In genomic region chr19:54099769-54100168, GRCm38 (mm10) we compare ENCODE assay signal across 25 mouse cellular contexts. TPM values are rescaled to one million over a fixed set of nuclear protein-coding genes. Genes with fewer than 3 reads are reported as not detected.
DNase-seq lines count a peak whose midpoint lies in the region; ATAC-seq and TF ChIP-seq lines count a peak whose summit lies in the region.
"Had no signal": no experiment of that assay in that cellular context is flagged by ENCODE, and none has a peak within 500 bp of the region (broad histone marks: within the 10 kb centered on the region; RNA-seq: fewer than 3 reads in every experiment).

No protein-coding gene starts in this region.

- DNase-seq in midbrain, embryonic 11.5 days (ENCODE audit: low spot score, missing footprints), result peak; percentile 4
- DNase-seq in CH12.LX (ENCODE audit: extremely low read depth), result peak; percentile 47
- peak; percentile 11 for DNase-seq in retina, postnatal 1 day
- no peak for DNase-seq in gastrocnemius, postnatal 10 days
- no peak for DNase-seq in heart, adult 8-10 months (ENCODE audit: low spot score)
- DNase-seq: adrenal gland, adult 2 months; adrenal gland, postnatal 10 days; adrenal gland, postnatal 25 days; B cell, adult 2 months; cerebellum, adult 11 months; cerebellum, adult 18-20 months; cerebellum, adult 8-10 months; cerebellum, adult 9-11 months; cerebellum, postnatal 14 days; cerebellum, postnatal 36 days; embryo, embryonic 11 days had no signal

- H3K4me2 ChIP-seq in midbrain, embryonic 11.5 days, result no peak overlapping the region
- H3K4me2 ChIP-seq in midbrain, embryonic 15.5 days, result no peak overlapping the region
- H3K4me2 ChIP-seq in CH12.LX (ENCODE audit: insufficient read depth, low read depth, poor library complexity, severe bottlenecking), result peak overlapping the region; percentile 57
- H3K4me2 ChIP-seq: embryonic facial prominence, embryonic 13.5 days; embryonic facial prominence, embryonic 15.5 days; forebrain, embryonic 12.5 days had no signal

- no peak for TF ChIP-seq CTCF in CH12.LX (conservative IDR thresholded peaks at IDR 0.05 in 1 of 2, IDR thresholded peaks at IDR 0.05 in 1 of 2; ENCODE audit: low read depth in 2 of 2, low read length in 2 of 2)

- ATAC-seq in midbrain, embryonic 11.5 days (ENCODE audit: low FRiP score), result no peak
- ATAC-seq in midbrain, embryonic 15.5 days (replicated peaks), result no peak
- ATAC-seq: CD4-positive, CD25-positive, alpha-beta regulatory T cell, adult 4 months; forebrain, embryonic 14.5 days; forebrain, embryonic 16.5 days had no signal

- H3K9me3 ChIP-seq in midbrain, embryonic 11.5 days (ENCODE audit: control insufficient read depth, low read length), result no peaks in the 10 kb centered on the region
- H3K9me3 ChIP-seq in midbrain, embryonic 15.5 days, result no peaks in the 10 kb centered on the region
- peaks cover 7% of the 10 kb centered on the region for H3K9me3 ChIP-seq in CH12.LX (replicated peaks; ENCODE audit: low read length)
- H3K9me3 ChIP-seq: embryonic facial prominence, embryonic 13.5 days; embryonic facial prominence, embryonic 15.5 days; forebrain, embryonic 10.5 days; forebrain, embryonic 12.5 days had no signal

- WGBS in midbrain, embryonic 11.5 days, result 71% methylated on average over 6 of the region's 6 CpGs
- WGBS in midbrain, embryonic 15.5 days, result 68% methylated on average over 6 of the region's 6 CpGs

- no peak overlapping the region for H3K27ac ChIP-seq in midbrain, embryonic 11.5 days (ENCODE audit: low read depth, low read length)
- H3K27ac ChIP-seq in midbrain, embryonic 15.5 days, result no peak overlapping the region
- H3K27ac ChIP-seq in CH12.LX (ENCODE audit: insufficient read depth, low read depth), result no peak overlapping the region
- H3K27ac ChIP-seq: embryonic facial prominence, embryonic 13.5 days; embryonic facial prominence, embryonic 15.5 days; forebrain, embryonic 10.5 days; forebrain, embryonic 12.5 days had no signal

- H3K36me3 ChIP-seq in midbrain, embryonic 11.5 days (ENCODE audit: control insufficient read depth, insufficient read depth, low read length), result no peaks in the 10 kb centered on the region
- no peaks in the 10 kb centered on the region for H3K36me3 ChIP-seq in midbrain, embryonic 15.5 days (replicated peaks)
- no peaks in the 10 kb centered on the region for H3K36me3 ChIP-seq in CH12.LX (replicated peaks in 1 of 2; ENCODE audit: control insufficient read depth in 1 of 2, insufficient read depth in 1 of 2, low read length in 1 of 2)
- H3K36me3 ChIP-seq: embryonic facial prominence, embryonic 13.5 days; embryonic facial prominence, embryonic 15.5 days; forebrain, embryonic 10.5 days; forebrain, embryonic 12.5 days had no signal

- no peak for TF ChIP-seq RAD21 in CH12.LX (IDR thresholded peaks at IDR 0.05; ENCODE audit: low read depth, low read length)

- H3K27me3 ChIP-seq in midbrain, embryonic 11.5 days (ENCODE audit: control insufficient read depth, insufficient read depth, low read length), result no peaks in the 10 kb centered on the region
- no peaks in the 10 kb centered on the region for H3K27me3 ChIP-seq in midbrain, embryonic 15.5 days (replicated peaks)
- no peaks in the 10 kb centered on the region for H3K27me3 ChIP-seq in CH12.LX (replicated peaks)
- H3K27me3 ChIP-seq: embryonic facial prominence, embryonic 13.5 days; embryonic facial prominence, embryonic 15.5 days had no signal

- TF ChIP-seq POLR2A in CH12.LX (IDR thresholded peaks at IDR 0.05; ENCODE audit: low read depth, low read length), result no peak

- no peak overlapping the region for H3K9ac ChIP-seq in midbrain, embryonic 11.5 days (ENCODE audit: low read length)
- H3K9ac ChIP-seq in midbrain, embryonic 15.5 days, result no peak overlapping the region
- no peak overlapping the region for H3K9ac ChIP-seq in CH12.LX (ENCODE audit: insufficient read depth, low read depth)
- H3K9ac ChIP-seq: embryonic facial prominence, embryonic 13.5 days; embryonic facial prominence, embryonic 15.5 days; forebrain, embryonic 12.5 days had no signal

- 0 out of 2 replicates have a peak, but pooled peaks have one; percentile 22 for TF ChIP-seq EP300 in CH12.LX (IDR thresholded peaks at IDR 0.05; ENCODE audit: low read length)

- 0 out of 2 replicates have a peak, but pooled peaks cover 3% of the 10 kb centered on the region for H3K4me1 ChIP-seq in midbrain, embryonic 11.5 days (ENCODE audit: control insufficient read depth, insufficient read depth, low read length)
- H3K4me1 ChIP-seq in midbrain, embryonic 15.5 days, result peaks cover 12% of the 10 kb centered on the region
- H3K4me1 ChIP-seq in CH12.LX (ENCODE audit: control insufficient read depth in 1 of 2, insufficient read depth in 2 of 2), result peaks cover 6 to 29% of the 10 kb centered on the region in 2 experiments; a peak in 3 of 4 replicates

- in situ Hi-C loops in CH12.LX (cut with MboI; ENCODE audit: low pct_ligation_motif_present, low pct_unique_long_range_greater_than_20kb, low sequenced_read_pairs), result no loop called here

- H3K4me3 ChIP-seq in midbrain, embryonic 11.5 days (ENCODE audit: low read depth, low read length), result no peak overlapping the region
- H3K4me3 ChIP-seq in midbrain, embryonic 15.5 days, result no peak overlapping the region
- H3K4me3 ChIP-seq in CH12.LX (replicated peaks in 1 of 3; ENCODE audit: low read depth in 2 of 3, low read length in 2 of 3, poor library complexity in 1 of 3), result no peak overlapping the region
- H3K4me3 ChIP-seq: embryonic facial prominence, embryonic 13.5 days; embryonic facial prominence, embryonic 15.5 days; erythroblast, embryonic 14.5 days; forebrain, embryonic 10.5 days; forebrain, embryonic 12.5 days had no signal

- dilution Hi-C loops in CH12.LX (cut with MboI; ENCODE audit: extremely low pct_ligation_motif_present, extremely low pct_unique_long_range_greater_than_20kb, low sequenced_read_pairs), result no loop called here

- H3K79me2 ChIP-seq in CH12.LX (replicated peaks; ENCODE audit: control insufficient read depth, extremely low read depth, insufficient read depth, poor library complexity, severe bottlenecking), result no peaks in the 10 kb centered on the region

TF ChIP-seq in CH12.LX, 34 proteins besides CTCF, POLR2A, EP300 and RAD21:
- TF ChIP-seq IRF4 (IDR thresholded peaks at IDR 0.05; ENCODE audit: low read depth, low read length) (peak; percentile 48; the same call in 1 of the 2 replicates), TCF12 (IDR thresholded peaks at IDR 0.05; ENCODE audit: low read depth, low read length) (peak; percentile 85), MEF2A (IDR thresholded peaks at IDR 0.05; ENCODE audit: borderline replicate concordance, low read depth, low read length) (no peak)

RNA-seq across cellular contexts. Expression of gene Adra2a, which starts 55.8 kb away (rescaled TPM):
- polyA plus RNA-seq in midbrain, embryonic 11.5 days (2014; fragmentation: Nextera tagmentation; extraction: Ambion mirVana), result 1.3 and 1.4 TPM in 2 replicates
- polyA plus RNA-seq in midbrain, embryonic 15.5 days (2015; fragmentation: Nextera tagmentation; extraction: Ambion mirVana), result 3.2 and 3.7 TPM in 2 replicates
- total RNA-seq in CH12.LX (2012; rRNA removed), result 0.04 TPM in 2 replicates
- total RNA-seq in CH12.LX (2014; rRNA removed), result 0.05 TPM in 1 of 2 replicates, not detected in the other
- 0.07 TPM in 2 replicates for polyA plus RNA-seq in CH12.LX (2012; ENCODE audit: insufficient read length, low read depth)
- 1 to 10 TPM in 1 of 2 experiments, under 1 TPM in 1; 0.94 to 1.3 TPM for total RNA-seq in gastrocnemius, postnatal 10 days (2021)
- total RNA-seq in heart, adult 8-10 months (2022), result under 1 TPM; 0.28 to 0.75 (median 0.45) TPM
- polyA plus RNA-seq: CD4-positive, CD25-positive, alpha-beta regulatory T cell, adult 4 months had no signal

Comparison
In these comparisons a context has a peak if more than half of its experiments do, and no peak if none do; other contexts are left out.
1. DNase-seq: peak in midbrain, embryonic 11.5 days (single experiment), CH12.LX (single experiment) and retina, postnatal 1 day (single experiment); none in gastrocnemius, postnatal 10 days (single experiment) and heart, adult 8-10 months (single experiment).